In genomic region chr10:24635331-24635815, GRCm38 (mm10) we compare ENCODE assay signal across 8 mouse cellular contexts. TPM values are rescaled to one million over a fixed set of nuclear protein-coding genes. Genes with fewer than 3 reads are reported as not detected.
DNase-seq lines count a peak whose midpoint lies in the region; ATAC-seq and TF ChIP-seq lines count a peak whose summit lies in the region.

No protein-coding gene starts in this region.

- H3K9ac ChIP-seq in heart, embryonic 11.5 days (ENCODE audit: low read depth, low read length): no peak overlapping the region
- H3K9ac ChIP-seq in CH12.LX (ENCODE audit: insufficient read depth, low read depth): peak overlapping the region; percentile 71
- no peak overlapping the region for H3K9ac ChIP-seq in intestine, embryonic 15.5 days
- H3K9ac ChIP-seq in forebrain, embryonic 16.5 days (replicated peaks; ENCODE audit: low read depth, low read length): no peak overlapping the region

- TF ChIP-seq CTCF in CH12.LX (conservative IDR thresholded peaks at IDR 0.05 in 1 of 2, IDR thresholded peaks at IDR 0.05 in 1 of 2; ENCODE audit: low read depth in 2 of 2, low read length in 2 of 2): no peak

- no peaks in the 10 kb centered on the region for H3K79me2 ChIP-seq in CH12.LX (replicated peaks; ENCODE audit: control insufficient read depth, extremely low read depth, insufficient read depth, poor library complexity, severe bottlenecking)

- peak overlapping the region; percentile 7; the same call in 1 of the 2 replicates for H3K27ac ChIP-seq in heart, embryonic 11.5 days (ENCODE audit: low read depth, low read length)
- peak overlapping the region; percentile 90 for H3K27ac ChIP-seq in CH12.LX (ENCODE audit: insufficient read depth, low read depth)
- peak overlapping the region; percentile 63 for H3K27ac ChIP-seq in intestine, embryonic 15.5 days
- H3K27ac ChIP-seq in forebrain, embryonic 16.5 days (ENCODE audit: low read length): no peak overlapping the region

- no peak for TF ChIP-seq EP300 in CH12.LX (IDR thresholded peaks at IDR 0.05; ENCODE audit: low read length)

- no peak for TF ChIP-seq RAD21 in CH12.LX (IDR thresholded peaks at IDR 0.05; ENCODE audit: low read depth, low read length)

- no peak overlapping the region for H3K4me3 ChIP-seq in heart, embryonic 11.5 days (ENCODE audit: low read depth, low read length)
- peak overlapping the region in 2 of 3 experiments; percentile 23 to 47 for H3K4me3 ChIP-seq in CH12.LX (replicated peaks in 1 of 3; ENCODE audit: low read depth in 2 of 3, low read length in 2 of 3, poor library complexity in 1 of 3)
- no peak overlapping the region for H3K4me3 ChIP-seq in intestine, embryonic 15.5 days (replicated peaks)
- H3K4me3 ChIP-seq in forebrain, embryonic 16.5 days (replicated peaks; ENCODE audit: low read length): no peak overlapping the region

- no peak for DNase-seq in heart, postnatal 14 days
- no peak for DNase-seq in CH12.LX (ENCODE audit: extremely low read depth)
- peak; percentile 16 to 18 for DNase-seq in natural killer cell, adult 2 months (ENCODE audit: low spot score in 2 of 2)
- no peak for DNase-seq in right cerebral cortex, adult 18-20 months

- peaks cover 8% of the 10 kb centered on the region for H3K4me1 ChIP-seq in heart, embryonic 11.5 days (ENCODE audit: control insufficient read depth, insufficient read depth, low read length)
- peaks cover 3 to 22% of the 10 kb centered on the region in 2 experiments; a peak in 3 of 4 replicates for H3K4me1 ChIP-seq in CH12.LX (ENCODE audit: control insufficient read depth in 1 of 2, insufficient read depth in 2 of 2)
- peaks cover 31% of the 10 kb centered on the region for H3K4me1 ChIP-seq in intestine, embryonic 15.5 days (replicated peaks)
- H3K4me1 ChIP-seq in forebrain, embryonic 16.5 days (replicated peaks; ENCODE audit: control insufficient read depth, insufficient read depth, low read length): no peaks in the 10 kb centered on the region

- no peak overlapping the region for H3K4me2 ChIP-seq in heart, embryonic 11.5 days
- peak overlapping the region; percentile 85 for H3K4me2 ChIP-seq in CH12.LX (ENCODE audit: insufficient read depth, low read depth, poor library complexity, severe bottlenecking)
- H3K4me2 ChIP-seq in intestine, embryonic 15.5 days (replicated peaks): 0 out of 2 replicates have a peak overlapping the region, but pooled peaks have one; percentile 1
- no peak overlapping the region for H3K4me2 ChIP-seq in forebrain, embryonic 16.5 days (ENCODE audit: low read length)

- no peak for TF ChIP-seq POLR2A in CH12.LX (IDR thresholded peaks at IDR 0.05; ENCODE audit: low read depth, low read length)

- dilution Hi-C loops in CH12.LX (cut with MboI; ENCODE audit: extremely low pct_ligation_motif_present, extremely low pct_unique_long_range_greater_than_20kb, low sequenced_read_pairs): no loop called here

- no peaks in the 10 kb centered on the region for H3K27me3 ChIP-seq in heart, embryonic 11.5 days (ENCODE audit: control insufficient read depth, insufficient read depth, low read length)
- H3K27me3 ChIP-seq in CH12.LX (replicated peaks): no peaks in the 10 kb centered on the region
- H3K27me3 ChIP-seq in intestine, embryonic 15.5 days (replicated peaks): no peaks in the 10 kb centered on the region
- H3K27me3 ChIP-seq in forebrain, embryonic 16.5 days (replicated peaks; ENCODE audit: control insufficient read depth, insufficient read depth, low read length): no peaks in the 10 kb centered on the region

- in situ Hi-C loops in CH12.LX (cut with MboI; ENCODE audit: low pct_ligation_motif_present, low pct_unique_long_range_greater_than_20kb, low sequenced_read_pairs): loop anchor here (25.0 kb wide), 1 partner anchor 202 kb away; the partner anchor contains the start of gene Enpp3

- 28% methylated on average over 11 of the region's 11 CpGs for WGBS in heart, embryonic 11.5 days (ENCODE audit: insufficient replicate concordance)
- 45% methylated on average over 11 of the region's 11 CpGs for WGBS in intestine, embryonic 15.5 days
- WGBS in forebrain, embryonic 16.5 days: 86% methylated on average over 11 of the region's 11 CpGs

- no peaks in the 10 kb centered on the region for H3K9me3 ChIP-seq in heart, embryonic 11.5 days (replicated peaks; ENCODE audit: control insufficient read depth, low read length)
- H3K9me3 ChIP-seq in CH12.LX (replicated peaks; ENCODE audit: low read length): no peaks in the 10 kb centered on the region
- H3K9me3 ChIP-seq in intestine, embryonic 15.5 days: no peaks in the 10 kb centered on the region
- no peaks in the 10 kb centered on the region for H3K9me3 ChIP-seq in forebrain, embryonic 16.5 days (ENCODE audit: control insufficient read depth, low read length)

- no peak for ATAC-seq in heart, embryonic 11.5 days (replicated peaks; ENCODE audit: insufficient number of reproducible peaks, low FRiP score, low TSS enrichment)
- ATAC-seq in intestine, embryonic 15.5 days: peak; percentile 74
- ATAC-seq in erythroid progenitor cell, adult 5-6 weeks (replicated peaks; ENCODE audit: low FRiP score, poor library complexity, severe bottlenecking): no peak
- ATAC-seq in forebrain, embryonic 16.5 days: no peak

- intact Hi-C loops in heart, postnatal 14 days (cut with DNase I): loop anchor here (10.0 kb wide), 1 partner anchor 229 kb away; the partner anchor contains the start of gene Med23

- H3K36me3 ChIP-seq in heart, embryonic 11.5 days (ENCODE audit: control insufficient read depth, insufficient read depth, low read length): no peaks in the 10 kb centered on the region
- no peaks in the 10 kb centered on the region for H3K36me3 ChIP-seq in CH12.LX (replicated peaks in 1 of 2; ENCODE audit: control insufficient read depth in 1 of 2, insufficient read depth in 1 of 2, low read length in 1 of 2)
- no peaks in the 10 kb centered on the region for H3K36me3 ChIP-seq in intestine, embryonic 15.5 days
- no peaks in the 10 kb centered on the region for H3K36me3 ChIP-seq in forebrain, embryonic 16.5 days (ENCODE audit: control insufficient read depth, insufficient read depth)

TF ChIP-seq in CH12.LX, 34 proteins besides CTCF, POLR2A, EP300 and RAD21:
- TF ChIP-seq CHD1 (IDR thresholded peaks at IDR 0.05; ENCODE audit: low read depth, low read length) (no peak), MXI1 (IDR thresholded peaks at IDR 0.05; ENCODE audit: low read depth, low read length) (peak; percentile 80), USF1 (IDR thresholded peaks at IDR 0.05; ENCODE audit: low read depth, low read length) (peak; percentile 39), MYC (IDR thresholded peaks at IDR 0.05; ENCODE audit: low read depth, low read length) (peak; percentile 70), USF2 (conservative IDR thresholded peaks at IDR 0.05; ENCODE audit: low read depth, low read length) (peak; percentile 27; the same call in 1 of the 2 replicates), ZNF384 (IDR thresholded peaks at IDR 0.05; ENCODE audit: low read depth, low read length) (no peak), TBP (conservative IDR thresholded peaks at IDR 0.05; ENCODE audit: low read depth, low read length) (0 out of 2 replicates have a peak, but pooled peaks have one; percentile 3), MAX (IDR thresholded peaks at IDR 0.05; ENCODE audit: low read length) (peak; percentile 79), BHLHE40 (IDR thresholded peaks at IDR 0.05; ENCODE audit: low read depth, low read length) (peak; percentile 35; the same call in 1 of the 2 replicates)
TF ChIP-seq in CH12.LX: peak in this region for 7.

RNA-seq across cellular contexts. Expression of gene Ccn2, which starts 40.1 kb away (rescaled TPM):
- polyA plus RNA-seq in heart, embryonic 11.5 days (2014; fragmentation: Nextera tagmentation; extraction: Ambion mirVana): 25.2 and 26.4 TPM in 2 replicates
- total RNA-seq in heart, postnatal 14 days (2021): 10 to 100 TPM; 61.8 to 65.7 TPM
- total RNA-seq in CH12.LX (2012; rRNA removed) (not detected in 2 replicates), CH12.LX (2014; rRNA removed) (not detected in 2 replicates)
- polyA plus RNA-seq in CH12.LX (2012; ENCODE audit: insufficient read length, low read depth): not detected in 2 replicates
- 9.3 and 10.1 TPM in 2 replicates for polyA plus RNA-seq in intestine, embryonic 15.5 days (2015; fragmentation: Nextera tagmentation; extraction: Ambion mirVana)
- not detected in 2 replicates for total RNA-seq in erythroid progenitor cell, adult 5-6 weeks (2015; ENCODE audit: low replicate concordance)
- not detected in 2 replicates for total RNA-seq in erythroid progenitor cell, adult 5-6 weeks (2017; ENCODE audit: low replicate concordance)
- 3.0 and 3.5 TPM in 2 replicates for polyA plus RNA-seq in forebrain, embryonic 16.5 days (2015; fragmentation: Nextera tagmentation; extraction: Ambion mirVana)

Comparison
In these comparisons a context has a peak if more than half of its experiments do, and no peak if none do; other contexts are left out.
1. H3K4me2 ChIP-seq: peak in CH12.LX (single experiment) and intestine, embryonic 15.5 days (single experiment); none in heart, embryonic 11.5 days (single experiment) and forebrain, embryonic 16.5 days (single experiment).
2. H3K4me3 ChIP-seq: peak in CH12.LX (2 of 3); none in heart, embryonic 11.5 days (single experiment), intestine, embryonic 15.5 days (single experiment) and forebrain, embryonic 16.5 days (single experiment).
3. DNase-seq: peak in natural killer cell, adult 2 months (2 of 2); none in heart, postnatal 14 days (0 of 2), CH12.LX (single experiment) and right cerebral cortex, adult 18-20 months (single experiment).